Mouse (Mus musculus): ENCODE results near the gene Vwa8. TPM values are rescaled to one million over a fixed set of nuclear protein-coding genes. Genes with fewer than 3 reads are reported as not detected.
"Not testable (repeated sequence)": the region's sequence is repeated elsewhere in the genome, so short reads cannot be mapped to it uniquely, and the experiment has no call there.

Gene Vwa8
- total RNA-seq, 1 experiment from 2014 or later, result 8.4 TPM

GRCm38 (mm10) chr14:78935796-78936195 lies 86.9 kb downstream of the Vwa8 start:
- ATAC-seq (replicated peaks; ENCODE audit: insufficient number of reproducible peaks, low FRiP score, low TSS enrichment, poor library complexity, severe bottlenecking), result no peak

DNA sequence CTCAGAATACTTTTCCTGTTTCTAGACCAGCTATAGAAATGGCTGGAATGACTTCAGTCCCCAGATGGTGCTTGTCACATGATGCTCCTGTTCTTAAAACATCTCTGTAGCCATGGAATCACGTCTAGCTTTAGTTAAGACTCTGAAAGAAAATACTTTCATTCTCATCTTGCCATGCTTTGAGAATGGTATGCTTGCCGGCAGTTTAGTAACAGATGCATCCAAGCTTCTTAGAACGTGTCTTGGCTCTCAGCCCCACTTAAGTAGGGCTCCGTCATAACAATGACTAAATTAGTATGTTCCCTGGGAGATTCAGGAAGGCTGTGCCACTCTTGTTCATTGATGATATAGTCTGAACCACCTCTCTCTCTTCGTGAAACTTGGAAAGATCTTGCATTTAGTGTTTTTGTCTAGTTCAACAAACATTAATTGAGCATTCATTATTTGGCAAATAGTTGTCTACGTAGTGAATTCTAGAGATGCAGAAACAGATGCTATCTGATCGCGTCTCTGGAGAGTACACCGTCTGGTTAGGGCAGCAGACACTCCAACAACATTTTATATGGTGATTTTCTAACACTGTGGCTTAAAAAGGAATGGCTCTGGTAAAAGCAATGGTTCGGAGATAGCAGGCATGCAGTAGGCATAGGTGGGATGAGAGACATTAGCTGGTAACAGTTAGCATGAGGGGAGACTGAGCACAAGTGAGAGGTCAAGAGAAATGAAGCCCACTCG lies 93.1 kb downstream of the Vwa8 start:
- no peak for ATAC-seq (replicated peaks; ENCODE audit: insufficient number of reproducible peaks, low FRiP score, low TSS enrichment, poor library complexity, severe bottlenecking)

DNA sequence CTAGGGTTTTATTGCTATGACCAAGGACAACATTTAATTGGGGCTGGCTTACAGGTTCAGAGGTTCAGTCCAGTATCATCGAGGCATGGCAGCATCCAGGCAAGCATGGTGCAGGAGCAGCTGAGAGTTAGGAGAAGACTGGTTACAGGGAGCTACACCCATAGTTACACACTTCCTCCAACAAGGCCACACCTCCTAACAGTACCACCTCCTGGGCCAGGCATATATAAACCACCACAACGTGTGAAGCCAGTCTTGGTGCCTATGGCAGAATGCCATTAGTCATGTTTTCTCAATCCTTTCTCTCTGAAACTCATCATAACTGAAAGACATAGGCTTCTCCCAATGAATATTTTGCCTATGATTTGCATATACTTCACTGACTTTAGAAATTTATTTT lies 106.9 kb downstream of the Vwa8 start:
- peak; percentile 56; the same call in 1 of the 2 replicates for ATAC-seq (replicated peaks; ENCODE audit: insufficient number of reproducible peaks, low FRiP score, low TSS enrichment, poor library complexity, severe bottlenecking)

- ATAC-seq (replicated peaks; ENCODE audit: insufficient number of reproducible peaks, low FRiP score, low TSS enrichment, poor library complexity, severe bottlenecking), result no peak
These were observed 121.8 kb downstream of the Vwa8 start for GRCm38 (mm10) chr14:78970621-78971020.

DNA sequence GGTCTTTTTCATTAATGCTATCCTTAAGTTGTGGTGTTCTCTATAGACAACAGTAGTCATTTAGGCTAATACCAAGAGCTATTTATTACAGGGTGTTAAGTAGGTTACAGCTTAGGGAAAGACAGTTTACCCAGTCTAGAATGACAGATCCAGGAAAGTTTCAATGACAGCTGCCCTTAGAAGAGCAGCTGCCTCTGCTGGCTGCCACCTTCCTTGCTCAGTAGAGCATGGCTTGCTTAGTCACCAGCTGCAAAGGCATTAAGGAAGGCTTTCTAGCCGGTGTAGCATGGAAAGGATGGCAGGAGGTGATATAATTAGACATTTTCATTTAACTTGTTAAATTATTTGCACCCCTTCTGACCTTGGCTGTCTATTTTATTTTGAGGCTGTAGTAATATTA lies 123.6 kb downstream of the Vwa8 start:
- ATAC-seq (replicated peaks; ENCODE audit: insufficient number of reproducible peaks, low FRiP score, low TSS enrichment, poor library complexity, severe bottlenecking), result no peak

- ATAC-seq (replicated peaks; ENCODE audit: insufficient number of reproducible peaks, low FRiP score, low TSS enrichment, poor library complexity, severe bottlenecking), result no peak
These were observed 134.3 kb downstream of the Vwa8 start for GRCm38 (mm10) chr14:78983104-78983503.

GRCm38 (mm10) chr14:78984296-78984695 lies 135.4 kb downstream of the Vwa8 start:
- ATAC-seq (replicated peaks; ENCODE audit: insufficient number of reproducible peaks, low FRiP score, low TSS enrichment, poor library complexity, severe bottlenecking), result no peak

DNA sequence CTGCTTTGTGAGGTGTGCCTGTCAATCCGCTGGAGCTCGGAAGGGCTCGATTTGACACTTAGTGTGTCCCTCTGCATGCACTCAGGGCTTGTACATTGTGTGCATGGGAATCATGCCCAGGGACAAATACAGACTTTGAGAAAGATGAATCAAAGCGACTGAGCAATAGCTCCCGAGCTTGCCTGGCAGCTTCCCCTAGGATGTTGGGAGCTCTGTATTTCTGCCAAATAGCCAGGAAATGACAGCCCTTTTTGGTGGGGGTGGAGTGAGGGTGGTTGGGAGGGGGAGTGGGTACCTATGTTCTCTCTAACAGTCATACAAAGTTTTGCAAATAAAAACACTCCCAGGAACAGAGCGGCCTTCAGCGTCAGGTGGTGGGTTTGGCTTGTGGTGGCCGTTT lies 138.7 kb downstream of the Vwa8 start:
- no peak for ATAC-seq (replicated peaks; ENCODE audit: insufficient number of reproducible peaks, low FRiP score, low TSS enrichment, poor library complexity, severe bottlenecking)

DNA sequence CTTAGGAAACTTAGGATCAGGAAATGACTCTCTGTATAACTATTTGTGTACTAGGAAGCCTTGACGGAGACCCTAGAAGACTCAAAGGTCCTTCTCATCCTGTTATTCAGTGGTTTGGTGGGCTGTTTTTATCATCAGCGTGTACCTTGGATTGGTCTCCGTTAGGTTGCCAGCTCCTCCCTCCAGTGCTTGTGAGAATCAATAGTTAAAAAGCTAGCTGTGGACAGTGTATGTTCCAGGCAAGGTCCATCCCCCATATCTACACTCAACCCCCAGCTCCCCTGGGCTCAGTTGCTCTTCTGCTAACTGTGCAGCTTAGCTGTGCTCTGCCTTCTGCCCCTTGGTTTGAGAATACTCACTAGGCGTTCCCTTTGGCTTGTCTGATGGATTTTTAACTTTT lies 143.6 kb downstream of the Vwa8 start:
- ATAC-seq (replicated peaks; ENCODE audit: insufficient number of reproducible peaks, low FRiP score, low TSS enrichment, poor library complexity, severe bottlenecking), result no peak

DNA sequence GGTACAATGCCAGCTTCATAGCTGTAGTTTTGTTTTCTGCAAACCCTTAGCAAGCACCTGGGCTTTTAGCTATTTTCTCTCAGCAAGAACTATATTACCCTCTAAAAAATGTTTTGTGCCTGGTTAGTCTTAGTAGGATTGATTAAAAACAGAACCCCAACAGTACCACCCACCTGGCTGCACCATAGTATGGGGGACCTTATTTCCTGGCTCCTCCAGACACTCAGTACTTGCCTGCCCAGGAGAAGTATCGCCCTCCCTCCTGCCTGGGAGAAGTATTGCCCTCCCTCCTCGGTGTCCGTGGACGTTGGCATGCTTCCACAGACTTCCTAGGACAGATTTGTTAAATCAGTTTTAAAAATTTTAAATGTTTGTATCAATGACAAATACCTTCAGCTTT lies 144.7 kb downstream of the Vwa8 start:
- ATAC-seq (replicated peaks; ENCODE audit: insufficient number of reproducible peaks, low FRiP score, low TSS enrichment, poor library complexity, severe bottlenecking), result no peak

DNA sequence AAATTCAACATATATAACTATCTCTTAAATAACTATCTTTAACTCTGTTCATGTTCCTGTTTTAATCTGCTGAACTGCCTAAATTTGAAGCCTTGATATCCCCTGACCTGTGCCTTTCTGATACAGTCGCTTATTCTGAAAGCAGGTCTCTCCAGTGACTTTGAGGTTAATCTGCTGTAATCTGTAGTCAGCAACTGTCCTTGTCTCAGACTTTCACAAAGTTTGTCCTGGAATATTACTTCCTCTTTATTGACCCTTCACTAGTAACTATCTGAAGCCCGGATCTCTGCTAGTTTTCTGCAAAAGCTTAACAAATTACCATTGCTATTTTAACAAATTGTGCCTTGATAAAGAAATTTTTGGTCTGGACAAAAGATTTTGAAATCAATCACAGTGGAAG lies 147.5 kb downstream of the Vwa8 start:
- no peak for ATAC-seq (replicated peaks; ENCODE audit: insufficient number of reproducible peaks, low FRiP score, low TSS enrichment, poor library complexity, severe bottlenecking)

- ATAC-seq (replicated peaks; ENCODE audit: insufficient number of reproducible peaks, low FRiP score, low TSS enrichment, poor library complexity, severe bottlenecking), result no peak
These were observed 154.7 kb downstream of the Vwa8 start for GRCm38 (mm10) chr14:79003576-79003975.

GRCm38 (mm10) chr14:79017710-79018109 lies 168.9 kb downstream of the Vwa8 start:
- ATAC-seq (replicated peaks; ENCODE audit: insufficient number of reproducible peaks, low FRiP score, low TSS enrichment, poor library complexity, severe bottlenecking), result not testable (repeated sequence)

GRCm38 (mm10) chr14:79018564-79018963 lies 169.7 kb downstream of the Vwa8 start:
- ATAC-seq (replicated peaks; ENCODE audit: insufficient number of reproducible peaks, low FRiP score, low TSS enrichment, poor library complexity, severe bottlenecking), result no peak

GRCm38 (mm10) chr14:79021725-79022124 lies 172.9 kb downstream of the Vwa8 start:
- ATAC-seq (replicated peaks; ENCODE audit: insufficient number of reproducible peaks, low FRiP score, low TSS enrichment, poor library complexity, severe bottlenecking), result no peak

GRCm38 (mm10) chr14:79028996-79029575 lies 180.2 kb downstream of the Vwa8 start:
- no peak for ATAC-seq (replicated peaks; ENCODE audit: insufficient number of reproducible peaks, low FRiP score, low TSS enrichment, poor library complexity, severe bottlenecking)

DNA sequence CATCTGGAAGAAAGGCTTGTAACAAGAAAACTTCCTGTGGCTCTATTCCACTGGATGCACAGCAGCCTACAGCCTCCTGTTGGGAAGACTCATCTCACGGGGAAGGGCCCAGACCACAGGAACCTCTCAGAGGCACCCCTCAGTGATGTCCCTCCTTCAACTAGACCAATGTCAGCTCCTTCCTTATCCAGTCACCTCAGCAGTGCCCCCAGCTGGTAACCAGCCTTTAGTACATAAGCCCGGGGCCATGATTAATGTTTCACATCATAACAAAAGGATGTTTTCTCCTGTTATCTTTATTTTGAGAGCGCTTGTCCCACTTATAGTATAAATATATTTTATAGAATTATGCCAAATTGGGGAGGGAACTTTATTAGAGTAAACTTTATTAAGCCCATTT lies 181.9 kb downstream of the Vwa8 start:
- no peak for ATAC-seq (replicated peaks; ENCODE audit: insufficient number of reproducible peaks, low FRiP score, low TSS enrichment, poor library complexity, severe bottlenecking)

- ATAC-seq (replicated peaks; ENCODE audit: insufficient number of reproducible peaks, low FRiP score, low TSS enrichment, poor library complexity, severe bottlenecking), result no peak
These were observed 182.4 kb downstream of the Vwa8 start for GRCm38 (mm10) chr14:79031230-79031740.

GRCm38 (mm10) chr14:79033396-79033795 lies 184.5 kb downstream of the Vwa8 start:
- no peak for ATAC-seq (replicated peaks; ENCODE audit: insufficient number of reproducible peaks, low FRiP score, low TSS enrichment, poor library complexity, severe bottlenecking)

GRCm38 (mm10) chr14:79034511-79034913 lies 185.7 kb downstream of the Vwa8 start:
- ATAC-seq (replicated peaks; ENCODE audit: insufficient number of reproducible peaks, low FRiP score, low TSS enrichment, poor library complexity, severe bottlenecking), result no peak

Measured in monocyte, adult 5-6 weeks (primary cell).